Mouse (Mus musculus) MEL (cell line): ENCODE data around the gene Ccdc185. TPM values are rescaled to one million over a fixed set of nuclear protein-coding genes. Genes with fewer than 3 reads are reported as not detected.

Experiments used
- DNase-seq: peaks from one replicate; pipeline ENCODE4 v3.0.0; 2011; ENCODE audit warnings: low read depth, low spot score
- H3K27ac ChIP-seq: 2 replicates; pipeline ENCODE4 v1.5.1; 2012; ENCODE audit warnings: low read depth, mild to moderate bottlenecking, control low read depth, low read length, moderate library complexity; ENCODE audit not compliant: control insufficient read depth
- H3K27me3 ChIP-seq, 2 experiments: fragments of 150-350 bp in 1 of 2; sonication (generic) in 1 of 2; 2 replicates each; pipeline ENCODE4 v1.6.1; 2012; ENCODE audit warnings: low read length in 2 of 2, mild to moderate bottlenecking in 2 of 2, improper control_type of control experiment in 1 of 2, moderate library complexity in 1 of 2; ENCODE audit not compliant: insufficient read depth in 2 of 2, control insufficient read depth in 1 of 2
- H3K36me3 ChIP-seq, 2 experiments: 2 replicates each; pipeline ENCODE4 v1.6.1; 2012 to 2014; ENCODE audit warnings: low read length in 2 of 2, improper control_type of control experiment in 1 of 2, inconsistent platforms in 1 of 2, mild to moderate bottlenecking in 1 of 2; ENCODE audit not compliant: insufficient read depth in 2 of 2, control insufficient read depth in 1 of 2
- H3K4me1 ChIP-seq, 2 experiments: fragments of 150-350 bp in 1 of 2; sonication (generic) in 1 of 2; 2 replicates each; pipeline ENCODE4 v1.6.1; 2012; ENCODE audit warnings: low read length in 2 of 2, improper control_type of control experiment in 1 of 2, mild to moderate bottlenecking in 1 of 2; ENCODE audit not compliant: insufficient read depth in 2 of 2, control insufficient read depth in 1 of 2
- H3K4me3 ChIP-seq, 2 experiments: fragments of 150-350 bp in 1 of 2; sonication (generic) in 1 of 2; 2 replicates each; pipeline ENCODE4 v1.5.1; 2012; ENCODE audit warnings: low read depth in 2 of 2, low read length in 2 of 2, mild to moderate bottlenecking in 2 of 2, moderate library complexity in 2 of 2, control low read depth in 1 of 2, improper control_type of control experiment in 1 of 2; ENCODE audit not compliant: control insufficient read depth in 1 of 2, insufficient read depth in 1 of 2
- H3K79me2 ChIP-seq: 2 replicates; pipeline ENCODE4 v1.6.1; 2012; ENCODE audit warnings: mild to moderate bottlenecking, low read length, moderate library complexity; ENCODE audit not compliant: control insufficient read depth, poor library complexity, insufficient read depth
- H3K9ac ChIP-seq: 2 replicates; pipeline ENCODE4 v1.6.1; 2012; ENCODE audit warnings: low read depth, mild to moderate bottlenecking, control low read depth, low read length, moderate library complexity; ENCODE audit not compliant: control insufficient read depth, poor library complexity, severe bottlenecking
- H3K9me3 ChIP-seq: fragments of 150-350 bp; sonication (generic); replicated peaks from 2 replicates; pipeline ENCODE4 v1.6.1; 2012; ENCODE audit warnings: mild to moderate bottlenecking, low read length, improper control_type of control experiment, moderate library complexity; ENCODE audit not compliant: insufficient read depth
- CHD1 ChIP-seq: IDR thresholded peaks from 2 replicates; pipeline ENCODE4 v1.6.1; 2012; ENCODE audit warnings: low read depth, mild to moderate bottlenecking, inconsistent platforms, low read length, improper control_type of control experiment
- CHD2 ChIP-seq: IDR thresholded peaks from 2 replicates; pipeline ENCODE4 v1.6.1; 2011; ENCODE audit warnings: low read length, improper control_type of control experiment
- CTCF ChIP-seq, 3 experiments: IDR thresholded peaks in 2 of 3; conservative IDR thresholded peaks in 1 of 3; 2 replicates each; pipeline ENCODE4 v1.5.1; 2011 to 2012; ENCODE audit warnings: low read length in 3 of 3, low read depth in 2 of 3, mild to moderate bottlenecking in 2 of 3, improper control_type of control experiment in 1 of 3, inconsistent platforms in 1 of 3, mixed read lengths in 1 of 3, moderate library complexity in 1 of 3; ENCODE audit not compliant: control insufficient read depth in 1 of 3, insufficient read depth in 1 of 3, poor library complexity in 1 of 3, severe bottlenecking in 1 of 3
- E2F4 ChIP-seq: IDR thresholded peaks from 2 replicates; pipeline ENCODE4 v1.6.1; 2011; ENCODE audit warnings: low read depth, low read length, improper control_type of control experiment, borderline replicate concordance
- ETS1 ChIP-seq: IDR thresholded peaks from 2 replicates; pipeline ENCODE4 v1.6.1; 2012; ENCODE audit warnings: low read depth, mild to moderate bottlenecking, inconsistent platforms, low read length, improper control_type of control experiment, moderate library complexity
- JUND ChIP-seq: IDR thresholded peaks from 2 replicates; pipeline ENCODE4 v1.6.1; 2011; ENCODE audit warnings: low read depth, mild to moderate bottlenecking, improper control_type of control experiment, low read length
- KAT2A ChIP-seq: conservative IDR thresholded peaks from 2 replicates; pipeline ENCODE4 v1.6.1; 2012; ENCODE audit warnings: low read depth, low read length, improper control_type of control experiment, inconsistent platforms
- MAFK ChIP-seq: IDR thresholded peaks from 2 replicates; pipeline ENCODE4 v1.6.1; 2011; ENCODE audit warnings: low read depth, mild to moderate bottlenecking, low read length, improper control_type of control experiment, borderline replicate concordance
- MXI1 ChIP-seq: IDR thresholded peaks from 2 replicates; pipeline ENCODE4 v1.6.1; 2011; ENCODE audit warnings: mild to moderate bottlenecking, low read depth, low read length, improper control_type of control experiment
- NELFE ChIP-seq: IDR thresholded peaks from 2 replicates; pipeline ENCODE4 v1.6.1; 2011; ENCODE audit warnings: low read depth, low read length, improper control_type of control experiment
- POLR2AphosphoS2 ChIP-seq: IDR thresholded peaks from 2 replicates; pipeline ENCODE4 v1.6.1; 2011; ENCODE audit warnings: low read length, improper control_type of control experiment
- RAD21 ChIP-seq: IDR thresholded peaks from 2 replicates; pipeline ENCODE4 v1.6.1; 2011; ENCODE audit warnings: mild to moderate bottlenecking, low read depth, low read length, improper control_type of control experiment
- TAL1 ChIP-seq: IDR thresholded peaks from 2 replicates; pipeline ENCODE4 v1.6.1; 2012; ENCODE audit warnings: mild to moderate bottlenecking, inconsistent platforms, low read length, moderate library complexity, mixed read lengths
- TCF12 ChIP-seq: IDR thresholded peaks from 2 replicates; pipeline ENCODE4 v1.6.1; 2014; ENCODE audit warnings: low read depth, mild to moderate bottlenecking, inconsistent platforms, low read length, improper control_type of control experiment, moderate library complexity
- UBTF ChIP-seq: IDR thresholded peaks from 2 replicates; pipeline ENCODE4 v1.6.1; 2012; ENCODE audit warnings: low read depth, mild to moderate bottlenecking, inconsistent platforms, low read length, improper control_type of control experiment, moderate library complexity, borderline replicate concordance; ENCODE audit not compliant: insufficient read depth
- ZMIZ1 ChIP-seq: IDR thresholded peaks from 2 replicates; pipeline ENCODE4 v1.6.1; 2012; ENCODE audit warnings: low read depth, mild to moderate bottlenecking, inconsistent platforms, low read length, improper control_type of control experiment, moderate library complexity
- polyA plus RNA-seq, 2 experiments: library from polyadenylated mRNA; stranded (reverse) in 1 of 2; unstranded in 1 of 2; fragments of >175 nt in 1 of 2; fragments of >200 nt in 1 of 2; gene quantifications; 2 replicates each; pipeline versions ENCODE4 v1.2.1 to v1.2.4; 2012; ENCODE audit warnings: low replicate concordance in 2 of 2, low read depth in 1 of 2; ENCODE audit not compliant: insufficient read length in 2 of 2, insufficient read depth in 1 of 2, missing spikeins in 1 of 2
- total RNA-seq: library from RNA; depleted of rRNA; stranded (reverse); fragments of 300-350 nt; gene quantifications from 2 replicates; pipeline ENCODE4 v1.2.3, GENCODE M21; 2012

Gene Ccdc185
- total and polyA plus RNA-seq, 3 experiments, result not detected

GRCm38 (mm10) chr1:182711360-182711933, 37.5 kb downstream of the Ccdc185 start:
- DNase-seq, result no peak
- no peaks in the 10 kb centered on the region for H3K9me3 ChIP-seq
- H3K27me3 ChIP-seq, result no peaks in the 10 kb centered on the region
- H3K4me1 ChIP-seq, result no peaks in the 10 kb centered on the region
- no peak overlapping the region for H3K4me3 ChIP-seq
- H3K79me2 ChIP-seq, result no peaks in the 10 kb centered on the region
- H3K36me3 ChIP-seq, result no peaks in the 10 kb centered on the region
- TF ChIP-seq CHD2 (no peak), E2F4 (no peak), ZMIZ1 (no peak), KAT2A (no peak), CHD1 (no peak), MXI1 (no peak), TAL1 (no peak), NELFE (no peak), POLR2AphosphoS2 (no peak), MAFK (no peak)
- H3K27ac ChIP-seq, result no peak overlapping the region
- H3K9ac ChIP-seq, result no peak overlapping the region

GRCm38 (mm10) chr1:182707459-182707858, 41.5 kb downstream of the Ccdc185 start:
- DNase-seq, result no peak
- no peak overlapping the region for H3K9ac ChIP-seq
- no peak overlapping the region for H3K27ac ChIP-seq
- no peaks in the 10 kb centered on the region for H3K9me3 ChIP-seq
- H3K27me3 ChIP-seq, result no peaks in the 10 kb centered on the region
- H3K4me1 ChIP-seq, result no peaks in the 10 kb centered on the region
- no peak overlapping the region for H3K4me3 ChIP-seq
- TF ChIP-seq UBTF (no peak), MAFK (no peak), JUND (no peak), POLR2AphosphoS2 (no peak), TCF12 (no peak), RAD21 (no peak)
- H3K36me3 ChIP-seq, result no peaks in the 10 kb centered on the region
- H3K79me2 ChIP-seq, result no peaks in the 10 kb centered on the region

- Histone ChIP-seq H3K27me3 (no peaks in the 10 kb centered on the region), H3K4me1 (no peaks in the 10 kb centered on the region), H3K9ac (no peak overlapping the region), H3K36me3 (no peaks in the 10 kb centered on the region), H3K9me3 (no peaks in the 10 kb centered on the region), H3K27ac (no peak overlapping the region), H3K4me3 (no peak overlapping the region), H3K79me2 (no peaks in the 10 kb centered on the region)
- DNase-seq, result no peak
- TF ChIP-seq CTCF (IDR thresholded peaks at IDR 0.05 in 2 of 3, conservative IDR thresholded peaks at IDR 0.05 in 1 of 3; ENCODE audit: control insufficient read depth in 1 of 3, insufficient read depth in 1 of 3, low read depth in 2 of 3, low read length in 3 of 3, poor library complexity in 1 of 3, severe bottlenecking in 1 of 3) (no peak), RAD21 (no peak), TAL1 (no peak), ETS1 (no peak)
Measured at GRCm38 (mm10) chr1:182704882-182705281, 44.1 kb downstream of the Ccdc185 start.
